9 mouse cellular contexts compared by ENCODE assay signal in genomic region chr6:52796035-52796598, GRCm38 (mm10).
A peak's percentile ranks its signal among the peaks of the same experiment; 100 is the strongest.
DNase-seq lines count a peak whose midpoint lies in the region; ATAC-seq lines count a peak whose summit lies in the region.
"Had no signal": no experiment of that assay in that cellular context is flagged by ENCODE, and none has a peak within 500 bp of the region (broad histone marks: within the 10 kb centered on the region; RNA-seq: fewer than 3 reads in every experiment).

No protein-coding gene starts in this region.

- H3K9me3 ChIP-seq in hindbrain, embryonic 10.5 days: no peaks in the 10 kb centered on the region
- H3K9me3 ChIP-seq in hindbrain, embryonic 13.5 days: no peaks in the 10 kb centered on the region
- no peaks in the 10 kb centered on the region for H3K9me3 ChIP-seq in intestine, embryonic 16.5 days (ENCODE audit: control insufficient read depth, low read length)
- no peaks in the 10 kb centered on the region for H3K9me3 ChIP-seq in stomach, embryonic 15.5 days

- no peak for DNase-seq in hindbrain, embryonic 10.5 days (ENCODE audit: low spot score)
- DNase-seq in adipocyte (ENCODE audit: low spot score): peak; percentile 68
- DNase-seq in fibroblast of lung, adult 2 months (ENCODE audit: low read depth): peak; percentile 66
- DNase-seq in thymus, postnatal 36 days: no peak
- no peak for DNase-seq in thymus, postnatal 14 days

- peaks cover 27% of the 10 kb centered on the region for H3K4me1 ChIP-seq in hindbrain, embryonic 10.5 days (replicated peaks)
- peaks cover 37% of the 10 kb centered on the region for H3K4me1 ChIP-seq in hindbrain, embryonic 13.5 days (replicated peaks)
- H3K4me1 ChIP-seq in intestine, embryonic 16.5 days (ENCODE audit: control insufficient read depth, insufficient read depth, low read length): peaks cover 11% of the 10 kb centered on the region
- peaks cover 18% of the 10 kb centered on the region for H3K4me1 ChIP-seq in stomach, embryonic 15.5 days

- peak overlapping the region; percentile 67 for H3K27ac ChIP-seq in hindbrain, embryonic 10.5 days
- no peak overlapping the region for H3K27ac ChIP-seq in hindbrain, embryonic 13.5 days
- peak overlapping the region; percentile 57 for H3K27ac ChIP-seq in intestine, embryonic 16.5 days (ENCODE audit: low read length)
- H3K27ac ChIP-seq in stomach, embryonic 15.5 days: peak overlapping the region; percentile 73

- H3K4me2 ChIP-seq in hindbrain, embryonic 13.5 days: no peak overlapping the region
- no peak overlapping the region for H3K4me2 ChIP-seq in intestine, embryonic 16.5 days (ENCODE audit: low read depth, low read length)
- H3K4me2 ChIP-seq in stomach, embryonic 15.5 days: 0 out of 2 replicates have a peak overlapping the region, but pooled peaks have one; percentile 2

- no peak overlapping the region for H3K9ac ChIP-seq in hindbrain, embryonic 13.5 days
- 0 out of 2 replicates have a peak overlapping the region, but pooled peaks have one; percentile 7 for H3K9ac ChIP-seq in intestine, embryonic 16.5 days (ENCODE audit: low read depth, low read length)
- H3K9ac ChIP-seq in stomach, embryonic 15.5 days: no peak overlapping the region

- H3K36me3 ChIP-seq in hindbrain, embryonic 10.5 days: no peaks in the 10 kb centered on the region
- H3K36me3 ChIP-seq in hindbrain, embryonic 13.5 days: no peaks in the 10 kb centered on the region
- H3K36me3 ChIP-seq in intestine, embryonic 16.5 days (ENCODE audit: control insufficient read depth, insufficient read depth, low read length): no peaks in the 10 kb centered on the region
- no peaks in the 10 kb centered on the region for H3K36me3 ChIP-seq in stomach, embryonic 15.5 days
- H3K36me3 ChIP-seq: G1E had no signal

- 60% methylated on average over 9 of the region's 9 CpGs for WGBS in hindbrain, embryonic 10.5 days
- WGBS in hindbrain, embryonic 13.5 days: 59% methylated on average over 9 of the region's 9 CpGs
- 62% methylated on average over 9 of the region's 9 CpGs for WGBS in intestine, embryonic 16.5 days
- WGBS in stomach, embryonic 15.5 days: 67% methylated on average over 9 of the region's 9 CpGs

- no peaks in the 10 kb centered on the region for H3K27me3 ChIP-seq in hindbrain, embryonic 10.5 days (ENCODE audit: insufficient read depth, poor library complexity, severe bottlenecking)
- H3K27me3 ChIP-seq in hindbrain, embryonic 13.5 days: no peaks in the 10 kb centered on the region
- H3K27me3 ChIP-seq in intestine, embryonic 16.5 days (replicated peaks; ENCODE audit: control insufficient read depth, insufficient read depth, low read length): no peaks in the 10 kb centered on the region
- no peaks in the 10 kb centered on the region for H3K27me3 ChIP-seq in stomach, embryonic 15.5 days (replicated peaks)

- H3K4me3 ChIP-seq in hindbrain, embryonic 10.5 days: no peak overlapping the region
- no peak overlapping the region for H3K4me3 ChIP-seq in hindbrain, embryonic 13.5 days
- H3K4me3 ChIP-seq in intestine, embryonic 16.5 days (ENCODE audit: low read length): no peak overlapping the region
- H3K4me3 ChIP-seq in stomach, embryonic 15.5 days (replicated peaks): no peak overlapping the region

- no peak for ATAC-seq in hindbrain, embryonic 13.5 days (ENCODE audit: low FRiP score)
- no peak for ATAC-seq in intestine, embryonic 16.5 days
- ATAC-seq in stomach, embryonic 15.5 days (ENCODE audit: insufficient read depth, low FRiP score, low read depth): no peak; the same call in 1 of the 2 replicates

Comparison
In these comparisons a context has a peak if more than half of its experiments do, and no peak if none do; other contexts are left out.
1. DNase-seq: peak in adipocyte (single experiment) and fibroblast of lung, adult 2 months (single experiment); none in hindbrain, embryonic 10.5 days (single experiment), thymus, postnatal 36 days (0 of 2) and thymus, postnatal 14 days (single experiment).